Mouse (Mus musculus) limb, embryonic 15.5 days (tissue): ENCODE data around the gene Qrich2. TPM values are rescaled to one million over a fixed set of nuclear protein-coding genes. Genes with fewer than 3 reads are reported as not detected.
A peak's percentile ranks its signal among the peaks of the same experiment; 100 is the strongest.
"Not testable (repeated sequence)": the region's sequence is repeated elsewhere in the genome, so short reads cannot be mapped to it uniquely, and the experiment has no call there.

Experiments used
- ATAC-seq: fragments of 200-750 bp; cut with Nextera tagmentation; 2 replicates; pipeline ENCODE4 v1.8.0; 2017; ENCODE audit warnings: low read depth, moderate TSS enrichment; ENCODE audit not compliant: insufficient number of reproducible peaks, low FRiP score, low TSS enrichment
- H3K27ac ChIP-seq: fragments of 300-500 bp; sonication (generic); 2 replicates; pipeline ENCODE4 v1.5.1; 2015; ENCODE audit warnings: moderate library complexity, mild to moderate bottlenecking, inconsistent platforms
- H3K27me3 ChIP-seq: fragments of 300-500 bp; sonication (generic); 2 replicates; pipeline ENCODE4 v1.6.1; 2015; ENCODE audit warnings: inconsistent platforms
- H3K36me3 ChIP-seq: fragments of 300-500 bp; sonication (generic); 2 replicates; pipeline ENCODE4 v1.6.1; 2015; ENCODE audit warnings: inconsistent platforms
- H3K4me1 ChIP-seq: fragments of 300-500 bp; sonication (generic); 2 replicates; pipeline ENCODE4 v1.6.1; 2015; ENCODE audit warnings: inconsistent platforms
- H3K4me2 ChIP-seq: fragments of 300-500 bp; sonication (generic); 2 replicates; pipeline ENCODE4 v1.6.1; 2015; ENCODE audit warnings: mild to moderate bottlenecking, inconsistent platforms
- H3K4me3 ChIP-seq: fragments of 300-500 bp; sonication (generic); 2 replicates; pipeline ENCODE4 v1.5.1; 2015; ENCODE audit warnings: mild to moderate bottlenecking, inconsistent platforms
- H3K9ac ChIP-seq: fragments of 300-500 bp; sonication (generic); 2 replicates; pipeline ENCODE4 v1.6.1; 2015; ENCODE audit warnings: inconsistent platforms
- H3K9me3 ChIP-seq: fragments of 300-500 bp; sonication (generic); 2 replicates; pipeline ENCODE4 v1.6.1; 2016; ENCODE audit warnings: inconsistent platforms
- WGBS: fragments of 180-500 bp; shearing (Covaris S2); methylation state at CpG from one replicate; pipeline ENCODE4 v1.1.7; 2015; 5-methylcytosine and 5-hydroxymethylcytosine counted together
- polyA plus RNA-seq: library from polyadenylated mRNA; unstranded; fragments of >200 nt; fragmentation: Nextera tagmentation; extraction: Ambion mirVana; gene quantifications from 2 replicates; pipeline ENCODE4 v1.2.1, GENCODE M21; 2015

Qrich2 gene
- polyA plus RNA-seq, 1 experiment from 2014 or later, result 0.15 TPM

DNA sequence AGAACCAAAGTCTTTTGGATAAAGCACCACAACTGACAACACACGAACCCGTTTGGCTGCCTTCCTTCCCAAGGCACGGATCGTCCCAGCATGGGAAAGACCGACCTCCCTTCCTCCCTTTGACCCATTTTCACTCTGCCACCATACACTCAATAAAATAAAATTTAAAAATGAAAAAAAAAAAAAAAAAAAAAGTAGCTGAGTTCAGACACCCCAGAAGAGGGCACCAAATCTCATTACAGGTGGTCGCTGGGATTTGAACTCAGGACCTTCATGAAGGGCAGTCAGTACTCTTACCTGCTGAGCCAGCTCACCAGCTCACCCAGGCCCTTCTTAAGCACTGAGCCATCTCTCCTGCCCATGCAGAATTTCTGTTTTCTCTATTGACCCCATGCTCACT lies 33.0 kb upstream of the Qrich2 start:
- H3K4me3 ChIP-seq, result peak overlapping the region; percentile 31
- peaks cover 12% of the 10 kb centered on the region for H3K4me1 ChIP-seq
- no peak for ATAC-seq
- 53% methylated on average over 6 of the region's 6 CpGs for WGBS
- no peaks in the 10 kb centered on the region for H3K27me3 ChIP-seq
- H3K9me3 ChIP-seq, result no peaks in the 10 kb centered on the region
- H3K9ac ChIP-seq, result no peak overlapping the region
- peak overlapping the region; percentile 48 for H3K4me2 ChIP-seq
- H3K27ac ChIP-seq, result no peak overlapping the region
- no peaks in the 10 kb centered on the region for H3K36me3 ChIP-seq

DNA sequence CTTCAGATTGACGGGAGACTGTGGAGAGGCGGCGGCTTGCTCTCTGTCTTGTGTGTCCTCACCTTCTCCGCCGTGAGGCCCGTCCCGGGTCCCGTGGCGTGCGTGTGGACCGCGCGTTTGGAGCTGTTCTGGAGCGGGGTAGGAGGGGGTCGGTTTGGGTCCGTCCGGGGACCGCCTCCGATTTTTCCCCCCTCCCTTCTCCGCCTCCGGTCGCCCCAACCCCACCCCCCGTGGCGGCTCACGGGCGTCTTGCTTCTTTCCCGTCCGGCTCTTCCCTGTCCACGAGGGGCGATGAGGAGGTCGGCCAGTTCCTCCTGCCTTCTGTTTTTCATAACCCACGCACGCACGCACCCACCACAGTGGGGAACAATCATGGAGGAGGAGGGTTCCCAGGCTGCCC lies 32.6 kb upstream of the Qrich2 start:
- Histone ChIP-seq H3K36me3 (no peaks in the 10 kb centered on the region), H3K4me1 (peaks cover 12% of the 10 kb centered on the region), H3K9ac (no peak overlapping the region), H3K4me3 (peak overlapping the region; percentile 31), H3K4me2 (peak overlapping the region; percentile 48), H3K9me3 (no peaks in the 10 kb centered on the region), H3K27me3 (no peaks in the 10 kb centered on the region), H3K27ac (no peak overlapping the region)
- whole genome bisulfite sequencing, result 38% methylated on average over 34 of the region's 34 CpGs
- ATAC-seq, result no peak

GRCm38 (mm10) chr11:116497313-116497712 lies 31.3 kb upstream of the Qrich2 start:
- WGBS, result 88% methylated on average over 4 of the region's 4 CpGs
- Histone ChIP-seq H3K27me3 (no peaks in the 10 kb centered on the region), H3K4me3 (no peak overlapping the region), H3K4me1 (peaks cover 12% of the 10 kb centered on the region), H3K27ac (no peak overlapping the region), H3K9ac (no peak overlapping the region), H3K4me2 (no peak overlapping the region), H3K36me3 (no peaks in the 10 kb centered on the region), H3K9me3 (no peaks in the 10 kb centered on the region)
- no peak for ATAC-seq

GRCm38 (mm10) chr11:116494474-116495174 lies 28.6 kb upstream of the Qrich2 start:
- ATAC-seq, result no peak
- peaks cover 12% of the 10 kb centered on the region for H3K4me1 ChIP-seq
- no peaks in the 10 kb centered on the region for H3K9me3 ChIP-seq
- no peaks in the 10 kb centered on the region for H3K36me3 ChIP-seq
- H3K27ac ChIP-seq, result no peak overlapping the region
- no peak overlapping the region for H3K9ac ChIP-seq
- no peak overlapping the region for H3K4me3 ChIP-seq
- 55% methylated on average over 13 of the region's 13 CpGs for WGBS
- H3K4me2 ChIP-seq, result no peak overlapping the region
- no peaks in the 10 kb centered on the region for H3K27me3 ChIP-seq

GRCm38 (mm10) chr11:116493795-116494252 lies 27.8 kb upstream of the Qrich2 start, which contains the start of gene Prpsap1:
TSS of gene Prpsap1 (minus strand) at chr11:116494202.
- Histone ChIP-seq H3K36me3 (no peaks in the 10 kb centered on the region), H3K4me3 (no peak within 1 kb of the TSS), H3K27ac (no peak within 1 kb of the TSS), H3K9ac (no peak within 1 kb of the TSS), H3K9me3 (no peaks in the 10 kb centered on the region), H3K4me1 (peaks cover 18% of the 10 kb centered on the region), H3K4me2 (no peak within 1 kb of the TSS), H3K27me3 (no peaks in the 10 kb centered on the region)
- ATAC-seq, result no peak
- 29% methylated on average over 4 of the region's 4 CpGs for WGBS

DNA sequence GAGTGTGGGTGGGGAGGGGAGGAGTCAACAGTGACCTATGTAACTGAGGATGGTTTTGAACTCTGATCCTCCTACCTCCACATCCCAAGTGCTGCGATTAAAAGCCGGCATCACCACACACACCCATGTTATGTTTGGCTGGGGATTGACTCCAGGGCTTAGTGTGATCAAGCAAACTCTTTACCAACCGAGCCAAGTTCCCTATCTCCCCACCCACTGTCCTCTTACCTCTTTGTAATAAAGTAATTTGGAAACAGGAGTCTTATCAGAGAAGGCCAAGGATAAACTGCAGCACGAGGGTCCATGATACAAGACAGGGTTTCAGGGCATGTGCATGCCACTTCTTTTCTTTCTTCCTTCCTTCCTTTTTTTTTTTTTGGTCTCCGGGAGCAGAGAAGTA lies 27.1 kb upstream of the Qrich2 start:
- Histone ChIP-seq H3K36me3 (no peaks in the 10 kb centered on the region), H3K9ac (no peak overlapping the region), H3K27ac (no peak overlapping the region), H3K9me3 (no peaks in the 10 kb centered on the region), H3K27me3 (no peaks in the 10 kb centered on the region), H3K4me3 (no peak overlapping the region), H3K4me2 (no peak overlapping the region), H3K4me1 (peaks cover 17% of the 10 kb centered on the region)
- no peak for ATAC-seq
- WGBS, result 75% methylated on average over 5 of the region's 5 CpGs

GRCm38 (mm10) chr11:116492507-116492906 lies 26.5 kb upstream of the Qrich2 start:
- H3K4me1 ChIP-seq, result peaks cover 17% of the 10 kb centered on the region
- H3K36me3 ChIP-seq, H3K4me3 ChIP-seq, H3K9me3 ChIP-seq, ATAC-seq, H3K27ac ChIP-seq, H3K27me3 ChIP-seq, H3K9ac ChIP-seq, H3K4me2 ChIP-seq: not testable (repeated sequence)
- WGBS, result 76% methylated on average over 1 of the region's 1 CpGs

DNA sequence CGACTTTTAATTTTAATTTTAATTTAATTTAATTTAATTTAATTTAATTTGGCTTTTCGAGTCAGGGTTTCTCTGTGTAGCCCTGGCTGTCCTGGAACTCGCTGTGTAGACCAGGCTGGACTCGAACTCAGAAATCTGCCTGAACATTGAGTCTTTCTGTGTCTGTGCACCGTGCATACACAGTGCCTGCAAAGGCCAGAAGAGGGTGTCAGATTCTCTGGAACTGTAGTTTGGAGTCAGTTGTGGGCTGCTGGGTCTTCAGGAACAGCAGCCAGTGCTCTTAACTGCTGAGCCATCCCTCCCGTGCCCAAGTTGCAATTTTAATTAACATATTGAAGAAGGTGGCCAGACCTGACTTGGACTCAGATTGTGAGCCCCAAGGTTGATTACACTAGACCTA lies 25.3 kb upstream of the Qrich2 start:
- Histone ChIP-seq H3K27ac (no peak overlapping the region), H3K4me1 (peaks cover 17% of the 10 kb centered on the region), H3K27me3 (no peaks in the 10 kb centered on the region), H3K9ac (no peak overlapping the region), H3K4me2 (no peak overlapping the region; the same call in 1 of the 2 replicates), H3K4me3 (no peak overlapping the region), H3K9me3 (no peaks in the 10 kb centered on the region), H3K36me3 (peaks cover 15% of the 10 kb centered on the region)
- 70% methylated on average over 6 of the region's 6 CpGs for WGBS
- ATAC-seq, result no peak

GRCm38 (mm10) chr11:116490232-116491107 lies 24.4 kb upstream of the Qrich2 start:
- WGBS, result under 1% methylated on average over 45 of the region's 62 CpGs
- Histone ChIP-seq H3K9me3 (no peaks in the 10 kb centered on the region), H3K36me3 (peaks cover 24% of the 10 kb centered on the region), H3K27me3 (no peaks in the 10 kb centered on the region), H3K27ac (peak overlapping the region; percentile 88), H3K4me1 (peaks cover 17% of the 10 kb centered on the region), H3K4me2 (peak overlapping the region; percentile 58), H3K4me3 (peak overlapping the region; percentile 71), H3K9ac (peak overlapping the region; percentile 88)
- ATAC-seq, result peak; percentile 89

GRCm38 (mm10) chr11:116489771-116490231 lies 23.8 kb upstream of the Qrich2 start:
- H3K27ac ChIP-seq, result peak overlapping the region; percentile 88
- H3K36me3 ChIP-seq, result peaks cover 31% of the 10 kb centered on the region

DNA sequence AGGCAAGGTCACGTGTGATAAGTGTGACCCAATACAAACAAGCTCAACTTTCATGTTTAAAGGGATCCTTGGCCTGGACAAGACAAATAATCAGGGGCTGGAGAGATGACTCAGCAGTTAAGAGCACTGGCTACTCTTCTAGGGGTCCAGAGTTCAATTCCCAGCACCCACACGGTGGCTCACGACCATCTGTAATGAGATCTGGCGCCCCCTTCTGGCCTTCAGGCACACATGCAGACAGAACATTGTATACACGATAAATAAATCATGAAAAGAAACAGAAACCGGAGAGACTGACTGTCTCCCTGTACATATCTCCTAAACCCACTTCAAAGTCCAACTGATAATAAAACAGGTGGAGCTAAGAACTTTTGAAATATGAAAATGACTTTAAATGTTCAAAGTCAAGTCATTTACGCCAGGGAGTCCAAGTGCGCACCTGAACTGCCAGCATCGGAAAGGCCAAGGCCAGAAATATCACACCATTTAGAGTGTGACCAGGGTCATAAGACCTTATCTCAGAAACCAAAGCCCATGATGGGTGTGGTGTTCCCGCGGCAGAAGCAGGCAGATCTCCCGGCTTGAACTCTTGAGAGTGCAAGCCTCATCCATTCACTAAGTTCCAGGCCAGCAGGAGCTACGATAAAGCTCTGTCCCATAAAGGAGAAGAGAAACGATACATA lies 22.8 kb upstream of the Qrich2 start:
- whole genome bisulfite sequencing, result 72% methylated on average over 14 of the region's 14 CpGs
- Histone ChIP-seq H3K27ac (peak overlapping the region; percentile 88; the same call in 1 of the 2 replicates), H3K9me3 (no peaks in the 10 kb centered on the region), H3K27me3 (no peaks in the 10 kb centered on the region), H3K4me2 (peak overlapping the region; percentile 58), H3K4me1 (peaks cover 13% of the 10 kb centered on the region), H3K36me3 (peaks cover 40% of the 10 kb centered on the region), H3K4me3 (peak overlapping the region; percentile 71), H3K9ac (peak overlapping the region; percentile 88; the same call in 1 of the 2 replicates)
- ATAC-seq, result no peak

More at GRCm38 (mm10) chr11:116489771-116490231, 23.8 kb upstream of the Qrich2 start:
- Histone ChIP-seq H3K4me3 (peak overlapping the region; percentile 71), H3K4me2 (peak overlapping the region; percentile 58), H3K9me3 (no peaks in the 10 kb centered on the region), H3K9ac (peak overlapping the region; percentile 88), H3K4me1 (peaks cover 14% of the 10 kb centered on the region), H3K27me3 (no peaks in the 10 kb centered on the region)
- ATAC-seq, result peak; percentile 12; the same call in 1 of the 2 replicates
- under 1% methylated on average over 35 of the region's 39 CpGs for WGBS
